Mouse (Mus musculus): ENCODE measurements at regions not wholly inside any gene's neighbourhood (a gene's known extent, or its start where the extent isn't known, plus 50 kb on each side); places are given as distances from the start of the nearest gene placed in this dataset.

GRCm38 (mm10) chr4:131205127-131205526 lies 260.9 kb downstream of the Matn1 start:
- Histone ChIP-seq H3K4me3 (replicated peaks) (no peak overlapping the region), H3K36me3 (replicated peaks; ENCODE audit: low read length) (no peaks in the 10 kb centered on the region), H3K27me3 (replicated peaks) (no peaks in the 10 kb centered on the region), H3K9me3 (peaks cover 48% of the 10 kb centered on the region), H3K4me1 (no peaks in the 10 kb centered on the region)
- TF ChIP-seq GATA1 (IDR thresholded peaks at IDR 0.05; ENCODE audit: borderline replicate concordance, low read length) (no peak), FLI1 (IDR thresholded peaks at IDR 0.05; ENCODE audit: low read length) (no peak)

GRCm38 (mm10) chr4:131205685-131206084 lies 261.5 kb downstream of the Matn1 start:
- Histone ChIP-seq H3K4me1 (no peaks in the 10 kb centered on the region), H3K9me3 (peaks cover 54% of the 10 kb centered on the region), H3K4me3 (replicated peaks) (no peak overlapping the region), H3K36me3 (replicated peaks; ENCODE audit: low read length) (no peaks in the 10 kb centered on the region), H3K27me3 (replicated peaks) (no peaks in the 10 kb centered on the region)
- TF ChIP-seq FLI1 (IDR thresholded peaks at IDR 0.05; ENCODE audit: low read length) (no peak), GATA1 (IDR thresholded peaks at IDR 0.05; ENCODE audit: borderline replicate concordance, low read length) (no peak)

DNA sequence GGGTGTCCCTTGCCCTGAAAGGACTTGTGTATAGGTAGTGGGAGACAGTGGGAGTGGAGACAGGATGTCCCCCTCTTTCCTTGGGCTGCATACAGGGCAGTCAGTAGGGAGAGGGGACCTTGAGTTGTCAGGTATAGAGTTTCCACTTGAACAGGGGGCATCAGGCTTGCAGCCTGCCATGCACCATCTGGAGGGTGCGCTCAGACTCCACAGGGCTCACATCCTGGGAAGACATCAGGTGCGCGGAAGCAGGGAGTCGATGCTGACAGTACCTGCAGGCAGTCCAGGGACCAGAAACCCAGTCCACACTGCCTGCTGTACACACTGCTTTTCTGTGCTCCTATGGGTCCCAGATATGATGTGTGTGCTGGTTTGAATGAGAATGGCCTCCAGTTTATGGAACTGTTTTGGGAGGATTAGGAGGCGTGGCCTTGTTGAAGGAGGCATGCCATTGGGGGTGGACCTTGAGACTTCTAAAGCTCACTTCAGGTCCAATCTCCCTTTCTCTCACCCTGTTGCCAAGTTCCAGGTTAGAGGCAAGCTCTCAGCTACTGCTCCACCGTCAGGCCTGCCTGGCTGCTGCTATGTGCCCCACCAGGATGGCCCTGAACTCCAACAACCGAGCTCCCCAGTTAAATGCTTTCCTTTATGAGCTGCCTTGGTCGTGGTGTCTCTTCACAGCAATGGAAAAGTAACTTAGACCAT lies 262.1 kb downstream of the Matn1 start:
- H3K4me1 ChIP-seq: no peaks in the 10 kb centered on the region
- H3K4me3 ChIP-seq (replicated peaks): peak overlapping the region; percentile 47
- peaks cover 60% of the 10 kb centered on the region for H3K9me3 ChIP-seq
- no peak for TF ChIP-seq GATA1 (IDR thresholded peaks at IDR 0.05; ENCODE audit: borderline replicate concordance, low read length)
- peaks cover 2% of the 10 kb centered on the region for H3K27me3 ChIP-seq (replicated peaks)
- no peaks in the 10 kb centered on the region for H3K36me3 ChIP-seq (replicated peaks; ENCODE audit: low read length)

DNA sequence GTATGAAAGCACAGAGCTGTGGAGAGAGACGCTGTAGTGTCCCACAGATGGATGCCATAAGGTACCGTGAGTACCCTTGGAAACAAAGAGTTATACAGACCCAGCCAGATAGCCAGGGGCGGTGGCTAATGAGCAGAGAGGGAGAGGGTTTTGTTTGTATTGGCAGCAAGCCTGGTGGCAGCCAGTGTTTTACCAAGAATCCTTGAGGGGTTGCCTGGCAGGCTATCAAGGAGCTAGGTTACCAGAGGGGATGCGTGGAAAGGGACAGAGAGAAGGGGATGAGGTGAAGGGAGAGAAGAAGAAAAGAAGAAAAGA lies 262.7 kb downstream of the Matn1 start:
- peaks cover 65% of the 10 kb centered on the region for H3K9me3 ChIP-seq
- H3K36me3 ChIP-seq (replicated peaks; ENCODE audit: low read length): no peaks in the 10 kb centered on the region
- TF ChIP-seq GATA1 (IDR thresholded peaks at IDR 0.05; ENCODE audit: borderline replicate concordance, low read length) (no peak), FLI1 (IDR thresholded peaks at IDR 0.05; ENCODE audit: low read length) (no peak)

DNA sequence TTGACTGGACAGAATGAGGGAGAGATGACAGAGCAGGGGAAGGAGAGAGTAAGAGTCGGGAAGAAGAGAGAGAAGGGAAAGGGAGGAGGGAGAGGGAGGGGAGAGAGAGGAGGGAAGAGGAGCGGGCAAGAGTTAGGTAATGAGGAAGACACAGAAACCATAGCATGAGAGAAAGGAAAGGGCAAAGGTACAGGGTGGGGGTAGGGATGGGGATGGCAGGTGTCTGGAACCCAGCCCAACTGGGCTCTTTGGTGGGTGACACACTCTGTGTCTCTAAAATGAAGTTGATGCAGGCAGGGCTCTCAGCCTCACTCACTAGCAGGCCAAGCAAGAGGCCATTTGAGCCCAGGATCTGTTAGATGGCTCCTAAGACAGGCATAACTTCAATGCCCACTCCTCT lies 263.1 kb downstream of the Matn1 start:
- no peaks in the 10 kb centered on the region for H3K4me1 ChIP-seq
- H3K4me3 ChIP-seq (replicated peaks): no peak overlapping the region
- TF ChIP-seq GATA1 (IDR thresholded peaks at IDR 0.05; ENCODE audit: borderline replicate concordance, low read length) (no peak), FLI1 (IDR thresholded peaks at IDR 0.05; ENCODE audit: low read length) (no peak)
- peaks cover 65% of the 10 kb centered on the region for H3K9me3 ChIP-seq
- H3K36me3 ChIP-seq (replicated peaks; ENCODE audit: low read length): no peaks in the 10 kb centered on the region
- H3K27me3 ChIP-seq (replicated peaks): peaks cover 3% of the 10 kb centered on the region

More for the DNA sequence above, 262.7 kb downstream of the Matn1 start:
- Histone ChIP-seq H3K27me3 (replicated peaks) (peaks cover 3% of the 10 kb centered on the region), H3K4me3 (replicated peaks) (no peak overlapping the region), H3K4me1 (no peaks in the 10 kb centered on the region)

DNA sequence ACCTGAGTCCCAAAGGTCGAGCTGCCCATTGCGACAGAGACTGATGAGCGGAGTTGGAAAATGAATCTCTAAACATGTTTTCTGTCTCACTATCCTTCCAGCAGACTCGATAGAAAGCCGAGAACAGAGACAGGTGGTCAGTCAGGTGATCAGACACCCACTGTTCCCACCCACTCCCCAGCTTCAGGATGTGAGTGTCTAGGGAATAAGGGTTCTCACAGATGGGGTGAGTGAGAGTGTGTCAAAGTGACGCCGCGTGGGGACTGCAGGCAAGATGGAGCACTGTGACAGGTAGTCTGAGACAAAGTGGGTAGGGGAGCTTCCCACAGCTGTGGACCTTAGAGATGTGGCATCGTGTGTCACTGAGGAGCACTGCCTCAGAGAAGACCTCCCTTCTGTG lies 264.0 kb downstream of the Matn1 start:
- H3K4me3 ChIP-seq (replicated peaks): peak overlapping the region; percentile 34
- peaks cover 4% of the 10 kb centered on the region for H3K27me3 ChIP-seq (replicated peaks)
- no peaks in the 10 kb centered on the region for H3K4me1 ChIP-seq
- TF ChIP-seq GATA1 (IDR thresholded peaks at IDR 0.05; ENCODE audit: borderline replicate concordance, low read length) (no peak), FLI1 (IDR thresholded peaks at IDR 0.05; ENCODE audit: low read length) (no peak)
- peaks cover 65% of the 10 kb centered on the region for H3K9me3 ChIP-seq
- no peaks in the 10 kb centered on the region for H3K36me3 ChIP-seq (replicated peaks; ENCODE audit: low read length)

- peaks cover 65% of the 10 kb centered on the region for H3K9me3 ChIP-seq
- H3K27me3 ChIP-seq (replicated peaks): peaks cover 5% of the 10 kb centered on the region
- no peaks in the 10 kb centered on the region for H3K4me1 ChIP-seq
- no peaks in the 10 kb centered on the region for H3K36me3 ChIP-seq (replicated peaks; ENCODE audit: low read length)
- TF ChIP-seq GATA1 (IDR thresholded peaks at IDR 0.05; ENCODE audit: borderline replicate concordance, low read length) (no peak), FLI1 (IDR thresholded peaks at IDR 0.05; ENCODE audit: low read length) (no peak)
- no peak overlapping the region for H3K4me3 ChIP-seq (replicated peaks)
Observed at GRCm38 (mm10) chr4:131208637-131209036, 264.5 kb downstream of the Matn1 start.

DNA sequence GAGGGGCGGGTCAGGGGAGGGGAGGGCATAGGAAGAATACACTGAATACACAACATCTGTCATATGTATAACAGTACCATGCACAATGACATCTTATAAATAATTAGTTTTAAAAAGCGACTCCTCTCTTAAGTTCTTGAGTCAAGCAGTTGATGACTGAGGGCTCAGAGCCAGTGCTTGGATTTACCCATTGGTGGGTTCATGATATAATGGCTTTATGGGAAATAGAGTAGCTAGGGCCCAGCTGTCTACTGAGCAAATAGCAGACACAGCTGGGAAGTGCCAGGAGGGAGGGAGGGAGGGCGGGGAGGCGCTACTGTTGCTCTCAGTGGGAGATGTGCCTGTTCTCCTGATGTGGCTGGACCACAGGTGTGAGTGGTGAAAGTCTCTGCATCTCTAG lies 268.5 kb downstream of the Matn1 start:
- no peaks in the 10 kb centered on the region for H3K36me3 ChIP-seq (replicated peaks; ENCODE audit: low read length)
- no peak for TF ChIP-seq FLI1 (IDR thresholded peaks at IDR 0.05; ENCODE audit: low read length)
- TF ChIP-seq GATA1 (IDR thresholded peaks at IDR 0.05; ENCODE audit: borderline replicate concordance, low read length): no peak
- no peak overlapping the region for H3K4me3 ChIP-seq (replicated peaks)
- H3K27me3 ChIP-seq (replicated peaks): peaks cover 5% of the 10 kb centered on the region
- no peaks in the 10 kb centered on the region for H3K4me1 ChIP-seq
- peaks cover 39% of the 10 kb centered on the region for H3K9me3 ChIP-seq

GRCm38 (mm10) chr4:131215682-131216081 lies 271.5 kb downstream of the Matn1 start:
- Histone ChIP-seq H3K4me3 (replicated peaks) (no peak overlapping the region), H3K9me3 (peaks cover 16% of the 10 kb centered on the region), H3K36me3 (replicated peaks; ENCODE audit: low read length) (no peaks in the 10 kb centered on the region), H3K27me3 (replicated peaks) (peaks cover 5% of the 10 kb centered on the region), H3K4me1 (no peaks in the 10 kb centered on the region)
- no peak for TF ChIP-seq FLI1 (IDR thresholded peaks at IDR 0.05; ENCODE audit: low read length)
- TF ChIP-seq GATA1 (IDR thresholded peaks at IDR 0.05; ENCODE audit: borderline replicate concordance, low read length): no peak

- H3K27me3 ChIP-seq (replicated peaks): peaks cover 4% of the 10 kb centered on the region
Observed at GRCm38 (mm10) chr4:131216361-131216760, 272.2 kb downstream of the Matn1 start.

DNA sequence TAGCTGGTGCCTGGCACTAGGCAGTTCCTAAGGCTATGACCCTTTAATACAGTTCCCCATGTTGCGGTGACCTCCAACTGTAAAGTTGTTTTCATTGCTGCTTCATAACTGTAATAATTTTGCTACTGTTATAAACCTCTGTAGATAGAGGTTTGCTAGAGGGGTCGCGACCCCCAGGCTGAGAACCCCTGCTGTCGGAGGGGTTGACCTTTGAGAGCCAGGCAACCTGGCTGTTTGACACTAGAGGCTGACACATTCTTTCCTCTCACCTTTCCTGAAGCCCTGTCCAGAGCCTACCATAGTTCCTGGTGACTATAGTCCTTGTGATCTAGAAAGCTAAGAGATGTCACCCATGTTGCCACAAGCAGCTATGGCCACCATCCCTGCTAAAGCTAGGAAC lies 272.9 kb downstream of the Matn1 start:
- no peak for TF ChIP-seq GATA1 (IDR thresholded peaks at IDR 0.05; ENCODE audit: borderline replicate concordance, low read length)
- TF ChIP-seq FLI1 (IDR thresholded peaks at IDR 0.05; ENCODE audit: low read length): no peak
- no peaks in the 10 kb centered on the region for H3K4me1 ChIP-seq
- peaks cover 3% of the 10 kb centered on the region for H3K27me3 ChIP-seq (replicated peaks)
- H3K36me3 ChIP-seq (replicated peaks; ENCODE audit: low read length): no peaks in the 10 kb centered on the region
- no peak overlapping the region for H3K4me3 ChIP-seq (replicated peaks)
- H3K9me3 ChIP-seq: peaks cover 13% of the 10 kb centered on the region

More at GRCm38 (mm10) chr4:131216361-131216760, 272.2 kb downstream of the Matn1 start:
- no peak for TF ChIP-seq FLI1 (IDR thresholded peaks at IDR 0.05; ENCODE audit: low read length)
- no peak for TF ChIP-seq GATA1 (IDR thresholded peaks at IDR 0.05; ENCODE audit: borderline replicate concordance, low read length)
- Histone ChIP-seq H3K4me1 (no peaks in the 10 kb centered on the region), H3K4me3 (replicated peaks) (no peak overlapping the region), H3K36me3 (replicated peaks; ENCODE audit: low read length) (no peaks in the 10 kb centered on the region), H3K9me3 (peaks cover 16% of the 10 kb centered on the region)

All from megakaryocyte, embryonic 14.5 days (primary cell).